Mouse (Mus musculus): ENCODE measurements around the gene Ets2. TPM values are rescaled to one million over a fixed set of nuclear protein-coding genes. Genes with fewer than 3 reads are reported as not detected.

Ets2 gene
- polyA plus RNA-seq, 1 experiment from 2014 or later: 55.7 TPM

GRCm38 (mm10) chr16:95729775-95730174 lies 27.9 kb downstream of the Ets2 start:
- ATAC-seq (ENCODE audit: low read depth): no peak

GRCm38 (mm10) chr16:95734785-95735184 lies 32.9 kb downstream of the Ets2 start:
- Histone ChIP-seq H3K4me1 (ENCODE audit: control insufficient read depth, insufficient read depth, low read length) (no peaks in the 10 kb centered on the region), H3K27me3 (replicated peaks; ENCODE audit: control insufficient read depth, insufficient read depth, low read length) (no peaks in the 10 kb centered on the region), H3K36me3 (ENCODE audit: control insufficient read depth, insufficient read depth, low read length) (no peaks in the 10 kb centered on the region), H3K9ac (ENCODE audit: low read depth, low read length) (no peak overlapping the region), H3K4me3 (ENCODE audit: low read depth, low read length) (no peak overlapping the region), H3K27ac (replicated peaks; ENCODE audit: low read depth, low read length) (no peak overlapping the region), H3K9me3 (ENCODE audit: control insufficient read depth, low read length) (no peaks in the 10 kb centered on the region), H3K4me2 (ENCODE audit: low read depth, low read length) (no peak overlapping the region)
- DNase-seq (ENCODE audit: low spot score) (no peak), ATAC-seq (ENCODE audit: low read depth) (no peak)
- WGBS: 64% methylated on average over 2 of the region's 2 CpGs

More at GRCm38 (mm10) chr16:95729775-95730174, 27.9 kb downstream of the Ets2 start:
- no peaks in the 10 kb centered on the region for H3K36me3 ChIP-seq (ENCODE audit: control insufficient read depth, insufficient read depth, low read length)
- H3K27ac ChIP-seq (replicated peaks; ENCODE audit: low read depth, low read length): no peak overlapping the region
- WGBS: 62% methylated on average over 6 of the region's 6 CpGs
- H3K9me3 ChIP-seq (ENCODE audit: control insufficient read depth, low read length): no peaks in the 10 kb centered on the region
- no peaks in the 10 kb centered on the region for H3K27me3 ChIP-seq (replicated peaks; ENCODE audit: control insufficient read depth, insufficient read depth, low read length)
- H3K4me1 ChIP-seq (ENCODE audit: control insufficient read depth, insufficient read depth, low read length): peaks cover 11% of the 10 kb centered on the region; the same call in 1 of the 2 replicates
- no peak overlapping the region for H3K9ac ChIP-seq (ENCODE audit: low read depth, low read length)
- DNase-seq (ENCODE audit: low spot score): no peak
- no peak overlapping the region for H3K4me3 ChIP-seq (ENCODE audit: low read depth, low read length)
- H3K4me2 ChIP-seq (ENCODE audit: low read depth, low read length): no peak overlapping the region

GRCm38 (mm10) chr16:95736059-95736458 lies 34.2 kb downstream of the Ets2 start:
- Histone ChIP-seq H3K36me3 (ENCODE audit: control insufficient read depth, insufficient read depth, low read length) (no peaks in the 10 kb centered on the region), H3K27ac (replicated peaks; ENCODE audit: low read depth, low read length) (no peak overlapping the region), H3K9ac (ENCODE audit: low read depth, low read length) (no peak overlapping the region), H3K27me3 (replicated peaks; ENCODE audit: control insufficient read depth, insufficient read depth, low read length) (no peaks in the 10 kb centered on the region), H3K4me3 (ENCODE audit: low read depth, low read length) (no peak overlapping the region), H3K4me2 (ENCODE audit: low read depth, low read length) (no peak overlapping the region), H3K9me3 (ENCODE audit: control insufficient read depth, low read length) (no peaks in the 10 kb centered on the region), H3K4me1 (ENCODE audit: control insufficient read depth, insufficient read depth, low read length) (0 out of 2 replicates have a peak, but pooled peaks cover 4% of the 10 kb centered on the region)
- no peak for DNase-seq (ENCODE audit: low spot score)
- ATAC-seq (ENCODE audit: low read depth): no peak

GRCm38 (mm10) chr16:95736470-95736869 lies 34.6 kb downstream of the Ets2 start:
- DNase-seq (ENCODE audit: low spot score) (peak; percentile 55), ATAC-seq (ENCODE audit: low read depth) (peak; percentile 61; the same call in 1 of the 2 replicates)
- Histone ChIP-seq H3K4me3 (ENCODE audit: low read depth, low read length) (no peak overlapping the region), H3K9me3 (ENCODE audit: control insufficient read depth, low read length) (no peaks in the 10 kb centered on the region), H3K27ac (replicated peaks; ENCODE audit: low read depth, low read length) (no peak overlapping the region), H3K36me3 (ENCODE audit: control insufficient read depth, insufficient read depth, low read length) (no peaks in the 10 kb centered on the region), H3K4me1 (ENCODE audit: control insufficient read depth, insufficient read depth, low read length) (0 out of 2 replicates have a peak, but pooled peaks cover 6% of the 10 kb centered on the region), H3K27me3 (replicated peaks; ENCODE audit: control insufficient read depth, insufficient read depth, low read length) (no peaks in the 10 kb centered on the region), H3K4me2 (ENCODE audit: low read depth, low read length) (no peak overlapping the region), H3K9ac (ENCODE audit: low read depth, low read length) (no peak overlapping the region)
- 61% methylated on average over 6 of the region's 6 CpGs for WGBS

- Histone ChIP-seq H3K4me2 (ENCODE audit: low read depth, low read length) (no peak overlapping the region), H3K9ac (ENCODE audit: low read depth, low read length) (no peak overlapping the region), H3K27me3 (replicated peaks; ENCODE audit: control insufficient read depth, insufficient read depth, low read length) (no peaks in the 10 kb centered on the region), H3K9me3 (ENCODE audit: control insufficient read depth, low read length) (no peaks in the 10 kb centered on the region), H3K27ac (replicated peaks; ENCODE audit: low read depth, low read length) (no peak overlapping the region), H3K4me1 (ENCODE audit: control insufficient read depth, insufficient read depth, low read length) (0 out of 2 replicates have a peak, but pooled peaks cover 20% of the 10 kb centered on the region), H3K36me3 (ENCODE audit: control insufficient read depth, insufficient read depth, low read length) (no peaks in the 10 kb centered on the region), H3K4me3 (ENCODE audit: low read depth, low read length) (no peak overlapping the region)
- ATAC-seq (ENCODE audit: low read depth): no peak
- no peak for DNase-seq (ENCODE audit: low spot score)
- WGBS: 67% methylated on average over 6 of the region's 6 CpGs
Observed at GRCm38 (mm10) chr16:95739522-95739921, 37.6 kb downstream of the Ets2 start.

GRCm38 (mm10) chr16:95741358-95741757 lies 39.5 kb downstream of the Ets2 start:
- no peak for ATAC-seq (ENCODE audit: low read depth)
- H3K9me3 ChIP-seq (ENCODE audit: control insufficient read depth, low read length): no peaks in the 10 kb centered on the region

GRCm38 (mm10) chr16:95741915-95742739 lies 40.3 kb downstream of the Ets2 start:
- no peak overlapping the region for H3K9ac ChIP-seq (ENCODE audit: low read depth, low read length)
- no peak overlapping the region; the same call in 1 of the 2 replicates for H3K27ac ChIP-seq (replicated peaks; ENCODE audit: low read depth, low read length)
- no peak overlapping the region for H3K4me3 ChIP-seq (ENCODE audit: low read depth, low read length)
- H3K4me2 ChIP-seq (ENCODE audit: low read depth, low read length): no peak overlapping the region
- no peaks in the 10 kb centered on the region for H3K27me3 ChIP-seq (replicated peaks; ENCODE audit: control insufficient read depth, insufficient read depth, low read length)
- H3K36me3 ChIP-seq (ENCODE audit: control insufficient read depth, insufficient read depth, low read length): no peaks in the 10 kb centered on the region
- ATAC-seq (ENCODE audit: low read depth) (0 out of 2 replicates have a peak, but pooled peaks have one; percentile 45), DNase-seq (ENCODE audit: low spot score) (no peak)
- H3K9me3 ChIP-seq (ENCODE audit: control insufficient read depth, low read length): no peaks in the 10 kb centered on the region
- peaks cover 29% of the 10 kb centered on the region; the same call in 1 of the 2 replicates for H3K4me1 ChIP-seq (ENCODE audit: control insufficient read depth, insufficient read depth, low read length)
- 69% methylated on average over 10 of the region's 10 CpGs for WGBS

More at GRCm38 (mm10) chr16:95741358-95741757, 39.5 kb downstream of the Ets2 start:
- Histone ChIP-seq H3K36me3 (ENCODE audit: control insufficient read depth, insufficient read depth, low read length) (no peaks in the 10 kb centered on the region), H3K27me3 (replicated peaks; ENCODE audit: control insufficient read depth, insufficient read depth, low read length) (no peaks in the 10 kb centered on the region), H3K4me2 (ENCODE audit: low read depth, low read length) (no peak overlapping the region), H3K27ac (replicated peaks; ENCODE audit: low read depth, low read length) (no peak overlapping the region), H3K4me3 (ENCODE audit: low read depth, low read length) (no peak overlapping the region), H3K9ac (ENCODE audit: low read depth, low read length) (no peak overlapping the region), H3K4me1 (ENCODE audit: control insufficient read depth, insufficient read depth, low read length) (peaks cover 29% of the 10 kb centered on the region; the same call in 1 of the 2 replicates)
- 67% methylated on average over 11 of the region's 11 CpGs for WGBS
- DNase-seq (ENCODE audit: low spot score): no peak

- Histone ChIP-seq H3K4me1 (ENCODE audit: control insufficient read depth, insufficient read depth, low read length) (peaks cover 29% of the 10 kb centered on the region; the same call in 1 of the 2 replicates), H3K4me2 (ENCODE audit: low read depth, low read length) (no peak overlapping the region), H3K4me3 (ENCODE audit: low read depth, low read length) (no peak overlapping the region), H3K36me3 (ENCODE audit: control insufficient read depth, insufficient read depth, low read length) (no peaks in the 10 kb centered on the region), H3K9me3 (ENCODE audit: control insufficient read depth, low read length) (no peaks in the 10 kb centered on the region), H3K9ac (ENCODE audit: low read depth, low read length) (no peak overlapping the region), H3K27ac (replicated peaks; ENCODE audit: low read depth, low read length) (no peak overlapping the region; the same call in 1 of the 2 replicates), H3K27me3 (replicated peaks; ENCODE audit: control insufficient read depth, insufficient read depth, low read length) (no peaks in the 10 kb centered on the region)
- DNase-seq (ENCODE audit: low spot score): no peak
- ATAC-seq (ENCODE audit: low read depth): no peak
- WGBS: 53% methylated on average over 6 of the region's 6 CpGs
Observed at GRCm38 (mm10) chr16:95742740-95743030, 40.8 kb downstream of the Ets2 start.

- Histone ChIP-seq H3K27ac (replicated peaks; ENCODE audit: low read depth, low read length) (no peak overlapping the region), H3K4me3 (ENCODE audit: low read depth, low read length) (no peak overlapping the region), H3K27me3 (replicated peaks; ENCODE audit: control insufficient read depth, insufficient read depth, low read length) (no peaks in the 10 kb centered on the region), H3K4me1 (ENCODE audit: control insufficient read depth, insufficient read depth, low read length) (peaks cover 29% of the 10 kb centered on the region; the same call in 1 of the 2 replicates), H3K36me3 (ENCODE audit: control insufficient read depth, insufficient read depth, low read length) (no peaks in the 10 kb centered on the region), H3K9me3 (ENCODE audit: control insufficient read depth, low read length) (no peaks in the 10 kb centered on the region), H3K4me2 (ENCODE audit: low read depth, low read length) (no peak overlapping the region), H3K9ac (ENCODE audit: low read depth, low read length) (no peak overlapping the region)
- WGBS: 62% methylated on average over 4 of the region's 4 CpGs
- DNase-seq (ENCODE audit: low spot score) (peak; percentile 41), ATAC-seq (ENCODE audit: low read depth) (no peak)
Observed at GRCm38 (mm10) chr16:95743104-95743503, 41.2 kb downstream of the Ets2 start.

Data from embryonic facial prominence, embryonic 14.5 days (tissue).